Mouse (Mus musculus) CD4-positive helper T cell, adult 2 months (primary cell): Measurements from ENCODE around the gene B4galt2.
A peak's percentile ranks its signal among the peaks of the same experiment; 100 is the strongest.

Source experiments
- DNase-seq: peaks from one replicate; pipeline ENCODE4 v3.0.0-alpha.2; 2012; ENCODE audit warnings: low read depth, missing footprints, low spot score

The B4galt2 gene

DNA sequence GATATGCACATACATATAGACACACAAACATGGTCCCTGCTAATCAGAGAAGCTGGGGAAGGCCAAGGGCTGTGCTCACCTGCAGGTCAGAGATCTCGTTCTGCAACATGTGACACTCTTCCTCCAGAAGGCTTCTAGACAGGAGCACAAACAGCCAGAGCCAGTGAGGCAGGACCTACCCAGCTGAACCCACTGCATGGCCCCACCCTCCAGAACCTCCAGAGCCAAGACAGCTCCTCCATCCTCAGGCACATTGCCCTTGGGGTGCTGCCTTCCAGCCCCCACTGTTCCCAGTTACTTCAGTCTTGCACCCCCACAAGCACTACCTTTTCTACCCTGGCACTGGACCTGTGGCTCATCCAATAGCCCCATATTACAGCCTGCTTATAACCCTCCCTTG lies 12.8 kb downstream of the B4galt2 start:
- no peak for DNase-seq

DNA sequence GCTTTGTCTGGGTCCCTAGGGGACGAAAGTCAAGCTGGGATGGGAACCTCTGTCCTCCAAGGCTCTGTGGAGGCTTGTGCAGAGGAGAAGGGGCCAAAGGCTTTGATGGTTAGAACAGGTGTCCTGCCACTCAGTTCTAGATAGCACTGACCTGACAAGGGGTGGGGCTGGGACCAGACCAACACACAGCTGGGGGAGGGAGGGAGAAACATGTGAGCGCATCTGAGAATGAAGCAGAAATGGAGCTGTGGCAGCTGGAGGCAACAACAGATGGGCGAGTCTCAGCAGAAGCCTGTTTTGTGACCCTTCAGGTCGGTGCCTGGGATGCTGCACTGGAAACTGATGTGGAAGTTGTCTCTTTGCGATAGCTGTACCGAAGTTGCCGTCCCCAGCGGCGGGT lies 14.0 kb downstream of the B4galt2 start:
- no peak for DNase-seq

GRCm38 (mm10) chr4:117867823-117868222 lies 15.5 kb downstream of the B4galt2 start:
- DNase-seq: peak; percentile 28

GRCm38 (mm10) chr4:117867000-117867399 lies 16.3 kb downstream of the B4galt2 start:
- DNase-seq: no peak

DNA sequence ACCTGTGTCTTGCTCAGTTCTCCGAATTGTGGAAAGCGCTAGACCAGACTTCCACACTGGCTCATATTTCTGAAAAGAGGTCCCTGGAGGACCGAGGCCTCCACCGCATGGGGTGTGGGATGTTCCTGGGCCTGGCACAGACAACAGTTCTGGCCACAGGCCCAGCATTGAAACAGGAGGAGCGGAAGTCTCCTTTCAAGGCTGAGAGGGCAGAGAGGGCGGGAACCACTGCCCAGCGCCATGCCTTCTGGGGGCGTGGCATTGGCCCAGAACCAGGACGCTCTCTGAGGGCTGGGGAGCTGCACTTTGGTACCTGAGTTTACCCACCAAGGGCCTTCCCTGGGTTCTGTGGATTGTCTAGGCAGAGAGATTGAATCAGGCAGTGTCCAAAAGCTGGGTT lies 17.2 kb downstream of the B4galt2 start:
- DNase-seq: no peak

DNA sequence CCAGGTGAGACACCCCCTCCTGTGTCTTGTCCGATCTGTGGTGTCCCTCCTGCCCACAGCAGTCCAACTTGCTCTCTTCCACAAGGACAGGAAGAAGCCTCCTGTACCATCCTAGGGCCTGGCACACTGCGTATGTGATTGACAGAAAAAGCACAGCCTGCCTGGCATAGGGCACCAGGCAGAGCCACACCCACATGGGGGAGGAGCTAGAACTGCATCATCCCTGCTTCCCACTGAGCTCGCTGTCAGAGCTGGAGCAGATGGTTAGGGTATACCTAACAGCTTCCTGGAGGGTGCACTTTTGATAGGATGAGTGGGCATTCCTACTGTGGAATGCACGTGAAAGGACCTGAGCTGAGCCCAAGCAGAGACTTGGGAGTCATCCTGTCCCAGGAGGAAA lies 20.5 kb downstream of the B4galt2 start:
- DNase-seq: no peak

DNA sequence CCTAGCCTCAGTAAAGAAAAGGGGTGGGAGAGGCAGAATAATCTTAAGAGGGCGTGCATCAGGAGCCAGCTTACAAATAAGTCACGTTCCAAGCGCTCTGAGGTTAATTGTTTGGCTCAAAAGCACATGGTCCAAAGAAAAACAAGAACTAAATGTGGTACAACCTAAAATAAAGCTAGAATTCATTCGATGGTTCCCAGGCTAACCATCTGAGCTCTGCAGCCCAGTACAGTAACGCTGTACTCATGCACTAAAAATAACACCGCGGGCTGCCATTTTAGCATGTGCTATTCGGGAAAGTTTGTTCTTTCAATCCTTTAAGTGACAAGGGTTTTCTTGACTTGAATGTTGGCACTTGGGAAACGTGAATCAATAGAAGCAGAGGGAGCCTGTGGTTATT lies 22.7 kb downstream of the B4galt2 start:
- no peak for DNase-seq

DNA sequence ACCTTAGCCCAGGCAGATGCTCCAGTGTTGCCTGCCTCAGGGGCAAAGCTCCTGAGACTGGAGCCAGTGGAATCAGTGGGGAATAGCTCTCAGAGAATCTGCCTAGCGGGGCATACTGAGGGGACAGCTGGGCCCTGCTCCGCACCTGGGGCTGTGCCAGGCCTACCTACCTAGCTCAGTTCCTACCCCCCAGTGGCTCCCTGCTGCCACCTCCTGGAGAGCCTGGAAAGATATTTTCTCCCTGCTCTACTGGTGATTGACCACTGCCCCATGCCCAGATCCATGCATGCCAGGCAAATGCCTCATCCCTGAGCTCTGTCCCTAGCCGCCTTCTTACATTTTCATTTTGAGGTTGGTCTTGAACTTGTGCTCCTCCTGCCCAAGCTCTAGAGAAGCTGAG lies 24.5 kb downstream of the B4galt2 start:
- DNase-seq: peak; percentile 14

GRCm38 (mm10) chr4:117855146-117855545 lies 28.1 kb downstream of the B4galt2 start:
- DNase-seq: no peak

- DNase-seq: no peak
Measured at GRCm38 (mm10) chr4:117852152-117852868, 31.0 kb downstream of the B4galt2 start.

DNA sequence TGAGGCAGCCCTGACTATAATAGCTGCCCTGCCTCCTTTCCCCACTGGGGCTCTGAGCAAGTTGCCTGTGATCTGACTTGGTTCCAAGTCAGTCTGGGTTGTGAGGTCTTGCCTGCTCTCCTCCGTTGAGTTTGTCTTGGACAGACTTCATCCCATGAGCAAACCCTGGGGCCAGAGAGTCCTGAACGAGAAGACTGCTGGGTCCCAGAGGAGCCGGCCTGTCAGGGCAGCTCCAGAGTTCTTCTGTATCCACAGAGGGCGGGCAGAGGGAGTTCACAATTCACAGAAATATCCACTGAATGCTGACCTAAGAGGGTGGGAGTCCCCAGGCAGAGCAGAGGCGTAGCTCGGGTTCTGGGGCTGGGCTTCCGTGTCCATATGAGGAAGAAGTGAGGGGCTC lies 32.4 kb downstream of the B4galt2 start:
- no peak for DNase-seq

DNA sequence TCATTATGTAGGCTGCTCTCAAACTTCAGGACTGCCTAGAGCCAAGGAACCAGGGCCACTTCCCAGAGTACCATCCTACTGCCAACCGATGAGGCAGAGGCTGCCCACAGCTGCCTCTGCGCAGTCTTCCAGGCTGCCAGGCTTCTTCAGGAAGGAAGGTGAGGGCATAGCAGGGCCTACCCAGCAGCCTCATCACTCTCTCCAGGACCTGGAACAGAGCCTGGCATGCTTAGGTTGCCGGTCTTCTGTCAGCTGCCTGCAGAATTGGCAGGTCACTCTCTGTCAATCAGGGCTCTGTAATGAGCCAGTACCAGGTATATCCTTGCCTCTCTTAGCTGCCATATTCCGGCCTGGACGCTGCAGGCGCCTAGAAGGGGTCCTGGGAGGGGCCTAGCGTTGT lies 33.1 kb downstream of the B4galt2 start:
- DNase-seq: no peak

DNA sequence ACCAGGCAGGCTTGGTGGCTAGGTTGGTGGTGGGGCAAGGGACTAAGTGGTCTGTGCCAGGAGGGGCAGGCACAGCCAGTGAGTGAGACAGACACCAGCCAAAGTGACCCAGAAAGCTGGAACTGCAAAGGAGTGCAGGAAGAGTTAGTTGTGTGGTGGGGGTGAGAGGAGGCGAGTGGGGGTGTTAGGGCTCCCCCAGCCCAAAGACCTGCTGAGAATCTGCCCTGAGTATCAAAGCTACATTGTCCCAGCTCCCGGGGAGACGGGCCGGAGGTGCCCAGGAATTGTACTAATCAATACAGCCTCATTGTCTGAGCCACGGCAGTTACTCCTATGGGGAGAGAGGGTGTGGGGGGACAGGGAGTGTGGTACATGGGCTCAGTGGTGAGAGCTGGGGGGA lies 33.8 kb downstream of the B4galt2 start:
- DNase-seq: no peak

- no peak for DNase-seq
Measured at GRCm38 (mm10) chr4:117849063-117849462, 34.2 kb downstream of the B4galt2 start.

- no peak for DNase-seq
Measured at GRCm38 (mm10) chr4:117847011-117847410, 36.3 kb downstream of the B4galt2 start.

GRCm38 (mm10) chr4:117846261-117846660 lies 37.0 kb downstream of the B4galt2 start:
- DNase-seq: no peak

- no peak for DNase-seq
Measured at GRCm38 (mm10) chr4:117845316-117845715, 38.0 kb downstream of the B4galt2 start.

DNA sequence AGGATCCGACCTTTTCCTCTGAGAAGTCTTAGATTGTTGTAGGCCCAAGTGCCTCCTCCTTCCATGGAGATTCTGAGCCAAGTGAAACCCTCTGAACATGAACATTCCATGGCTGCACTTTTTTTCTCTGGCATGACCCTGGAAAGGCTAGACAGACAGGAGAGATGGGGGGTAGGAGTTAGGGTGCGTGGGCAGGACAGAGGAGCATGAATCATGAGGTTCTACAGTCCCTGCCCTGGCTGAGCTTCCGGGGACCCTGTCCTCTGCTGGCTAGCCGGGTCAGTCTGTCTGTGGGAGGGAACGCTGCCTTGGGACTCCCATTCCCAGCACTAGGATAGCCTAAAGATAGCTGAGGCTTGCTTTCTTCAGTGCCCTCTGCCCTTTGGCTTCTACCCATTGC lies 38.8 kb downstream of the B4galt2 start:
- DNase-seq: no peak

- no peak for DNase-seq
Measured at GRCm38 (mm10) chr4:117843101-117843500, 40.2 kb downstream of the B4galt2 start.

GRCm38 (mm10) chr4:117841566-117841965 lies 41.7 kb downstream of the B4galt2 start:
- DNase-seq: no peak

DNA sequence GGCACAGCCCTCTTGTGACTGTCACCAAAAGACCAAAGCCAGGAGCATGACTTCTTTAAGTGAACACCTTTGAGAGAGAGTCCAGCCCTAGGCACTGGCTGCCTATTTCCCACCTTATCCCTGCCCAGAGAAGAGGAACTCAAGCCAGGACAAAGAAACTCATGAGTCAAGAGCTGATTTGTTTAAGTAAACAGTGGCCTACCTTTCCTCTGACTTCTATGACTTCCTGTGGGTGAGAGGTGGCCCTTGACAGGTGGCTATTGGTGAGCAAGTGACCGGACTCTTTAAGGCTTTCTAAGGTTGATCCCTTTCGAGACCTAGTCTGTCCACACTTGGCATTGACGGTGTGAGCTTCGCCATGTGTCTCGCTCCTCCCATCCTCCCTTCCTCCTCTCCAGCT lies 42.5 kb downstream of the B4galt2 start:
- no peak for DNase-seq

GRCm38 (mm10) chr4:117839366-117839765 lies 43.9 kb downstream of the B4galt2 start:
- DNase-seq: no peak

- no peak for DNase-seq
Measured at GRCm38 (mm10) chr4:117837271-117837670, 46.0 kb downstream of the B4galt2 start.

DNA sequence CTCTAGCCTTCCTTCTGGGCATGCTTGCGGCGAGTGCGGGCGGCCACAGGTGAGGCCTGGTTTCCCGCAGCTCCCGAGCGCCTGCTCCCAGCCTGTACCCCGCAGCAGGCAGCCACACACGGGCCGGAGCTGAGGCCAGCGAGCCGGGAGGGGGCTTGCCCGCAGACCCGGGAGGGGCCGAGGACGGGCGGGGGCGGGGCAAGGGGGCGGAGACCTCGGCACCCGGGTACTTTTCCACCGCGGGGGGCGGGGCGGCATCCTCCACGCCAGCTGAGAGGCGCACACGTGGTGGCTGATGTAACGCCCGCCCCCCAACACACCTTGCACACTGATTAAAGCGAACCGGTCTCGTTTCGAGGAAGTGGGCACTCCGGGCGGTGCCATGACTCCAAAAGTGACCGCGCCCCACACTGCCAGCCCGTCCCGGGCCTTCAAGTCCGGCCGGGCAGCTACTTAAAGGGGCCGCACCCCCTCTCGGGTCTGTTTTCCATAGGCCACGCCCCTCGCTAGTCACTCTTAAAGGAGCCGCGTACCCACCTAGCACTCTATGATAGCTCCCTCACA lies 47.0 kb downstream of the B4galt2 start:
- DNase-seq: peak; percentile 83
